Mouse (Mus musculus) adrenal gland, adult (tissue): ENCODE measurements at regions not wholly inside any gene's neighbourhood (a gene's known extent, or its start where the extent isn't known, plus 50 kb on each side); places are given as distances from the start of the nearest gene placed in this dataset.
"Not testable (repeated sequence)": the region's sequence is repeated elsewhere in the genome, so short reads cannot be mapped to it uniquely, and the experiment has no call there.

Experiments
- DNase-seq, 2 experiments: peaks; one replicate each; pipeline ENCODE4 v3.0.0; 2022 to 2023; ENCODE audit warnings: low spot score in 1 of 2; ENCODE audit not compliant: inconsistent age in 2 of 2

- no peak for DNase-seq
Observed at GRCm38 (mm10) chr2:114454901-114455300, 199.9 kb downstream of the Dph6 start.

DNA sequence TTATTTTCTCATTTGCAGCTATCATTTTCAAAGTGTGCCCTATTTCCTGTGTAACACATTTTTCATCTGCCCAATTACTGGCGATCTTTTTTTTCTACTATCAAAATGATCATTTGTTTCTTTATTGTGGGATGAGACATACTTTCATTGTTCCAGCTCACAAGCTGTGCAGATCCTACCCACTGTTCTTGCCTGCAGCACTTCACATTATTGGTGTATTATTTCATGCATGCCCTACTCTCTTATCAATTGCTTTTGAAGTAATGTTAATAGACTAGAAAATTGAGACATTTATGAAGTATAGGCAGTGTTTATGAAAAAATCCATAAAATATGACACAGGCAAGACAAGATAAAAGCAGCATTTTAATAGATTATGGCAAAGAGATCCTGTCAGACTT, 204.6 kb downstream of the Dph6 start:
- no peak for DNase-seq

- DNase-seq, result peak; percentile 73 to 85
Observed at GRCm38 (mm10) chr2:114443801-114444200, 211.0 kb downstream of the Dph6 start.

DNA sequence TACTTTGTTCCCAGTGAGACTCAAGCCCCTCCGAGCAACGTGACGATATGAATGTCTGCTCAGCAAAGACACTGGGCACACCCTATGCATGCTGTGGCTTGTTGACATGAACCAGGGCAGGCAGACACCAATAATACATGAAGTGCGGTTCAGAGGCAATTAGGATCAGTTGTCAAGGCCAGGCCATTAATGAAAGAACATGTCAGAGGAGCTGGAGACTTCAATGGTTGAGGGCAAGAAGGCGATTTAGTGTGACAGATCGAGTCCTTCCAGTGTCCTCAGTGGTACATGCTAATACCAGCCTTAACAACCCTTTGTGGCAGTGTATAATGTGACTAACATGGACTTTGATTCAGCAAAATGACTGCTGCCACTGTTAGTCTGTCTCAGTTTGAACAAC, 213.8 kb downstream of the Dph6 start:
- no peak for DNase-seq

- DNase-seq, result peak in 1 of 2 experiments; percentile 66
Observed at GRCm38 (mm10) chr2:114439668-114440067, 215.1 kb downstream of the Dph6 start.

GRCm38 (mm10) chr2:114438048-114438447, 216.7 kb downstream of the Dph6 start:
- DNase-seq, result no peak

DNA sequence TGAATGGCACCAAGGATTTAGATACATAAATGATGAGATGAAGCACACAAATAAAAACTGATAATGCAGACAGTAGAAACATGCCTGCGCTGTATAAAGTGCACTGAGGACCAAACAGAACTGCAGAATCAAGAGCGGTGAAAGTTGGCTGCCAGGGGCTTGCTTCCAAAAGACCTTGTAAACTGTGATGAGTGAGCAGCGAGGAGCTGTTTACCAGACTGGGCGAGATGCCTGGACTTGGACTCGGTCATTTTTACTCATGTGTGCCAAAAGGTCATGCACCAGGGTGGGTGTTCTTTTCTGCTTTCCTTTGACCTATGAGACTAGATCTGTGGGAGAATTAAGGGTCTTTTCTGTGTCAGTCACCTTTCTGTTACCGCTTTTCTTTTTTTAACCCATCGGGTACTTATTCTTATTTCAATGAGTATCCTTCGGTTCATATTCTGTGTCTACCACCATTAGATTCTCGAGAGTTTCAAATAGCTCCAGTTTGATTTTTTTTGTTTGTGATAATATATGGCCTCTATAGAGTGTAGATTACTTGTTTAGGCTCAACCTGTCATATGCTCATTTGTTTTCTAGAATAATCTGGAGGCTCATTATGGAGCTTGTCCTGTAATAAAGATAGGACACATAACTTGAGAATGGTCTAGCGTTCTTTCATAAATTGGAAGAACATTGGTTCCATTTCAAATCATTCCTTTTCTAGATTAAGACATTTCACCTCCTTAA, 226.3 kb upstream of the Zfp770 start:
- DNase-seq, result peak; percentile 47 to 80

GRCm38 (mm10) chr2:114419346-114419745, 218.1 kb upstream of the Zfp770 start:
- DNase-seq, result no peak

GRCm38 (mm10) chr2:114413013-114413412, 211.7 kb upstream of the Zfp770 start:
- DNase-seq, result no peak

GRCm38 (mm10) chr2:114411940-114412715, 210.9 kb upstream of the Zfp770 start:
- DNase-seq, result no peak

DNA sequence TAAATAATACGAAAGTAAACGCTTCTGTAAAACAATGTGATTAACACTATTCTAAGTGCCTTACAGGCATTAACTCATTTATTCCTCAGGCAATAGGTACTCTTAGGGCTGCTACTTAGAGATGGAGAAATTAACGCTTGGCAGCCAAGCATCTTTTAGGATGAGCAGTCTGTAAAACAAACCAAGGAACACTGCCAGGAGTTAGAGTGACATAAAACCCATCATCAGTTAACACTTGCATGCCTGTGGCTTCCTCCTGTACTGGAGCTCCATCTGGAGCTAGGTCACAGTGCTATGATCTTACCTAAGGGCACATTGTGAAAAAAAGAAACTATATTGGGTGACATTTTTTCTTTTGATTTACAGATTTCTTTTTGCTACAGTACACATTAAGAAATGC, 209.4 kb upstream of the Zfp770 start:
- DNase-seq, result no peak

GRCm38 (mm10) chr2:114409542-114409941, 208.3 kb upstream of the Zfp770 start:
- no peak for DNase-seq

GRCm38 (mm10) chr2:114407408-114407807, 206.1 kb upstream of the Zfp770 start:
- no peak for DNase-seq

DNA sequence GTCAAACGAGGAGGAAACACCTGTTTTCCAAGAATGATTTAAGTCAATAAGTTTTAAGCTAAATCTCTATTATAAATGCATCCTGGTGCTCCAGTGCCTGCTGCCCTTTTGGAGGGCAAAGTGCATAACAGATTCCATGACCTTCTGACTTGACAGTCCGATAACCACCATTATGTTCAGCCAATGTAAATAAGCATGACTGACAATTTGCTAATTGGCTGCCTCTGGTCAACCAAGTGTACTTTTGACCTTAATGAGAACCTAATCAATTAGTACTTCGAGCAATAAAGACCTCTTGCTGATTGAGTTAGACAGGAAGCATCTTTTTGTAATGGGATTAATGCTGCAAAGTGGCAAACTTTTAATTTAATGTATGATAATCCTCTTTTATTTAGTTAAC, 183.3 kb upstream of the Zfp770 start:
- no peak for DNase-seq

DNA sequence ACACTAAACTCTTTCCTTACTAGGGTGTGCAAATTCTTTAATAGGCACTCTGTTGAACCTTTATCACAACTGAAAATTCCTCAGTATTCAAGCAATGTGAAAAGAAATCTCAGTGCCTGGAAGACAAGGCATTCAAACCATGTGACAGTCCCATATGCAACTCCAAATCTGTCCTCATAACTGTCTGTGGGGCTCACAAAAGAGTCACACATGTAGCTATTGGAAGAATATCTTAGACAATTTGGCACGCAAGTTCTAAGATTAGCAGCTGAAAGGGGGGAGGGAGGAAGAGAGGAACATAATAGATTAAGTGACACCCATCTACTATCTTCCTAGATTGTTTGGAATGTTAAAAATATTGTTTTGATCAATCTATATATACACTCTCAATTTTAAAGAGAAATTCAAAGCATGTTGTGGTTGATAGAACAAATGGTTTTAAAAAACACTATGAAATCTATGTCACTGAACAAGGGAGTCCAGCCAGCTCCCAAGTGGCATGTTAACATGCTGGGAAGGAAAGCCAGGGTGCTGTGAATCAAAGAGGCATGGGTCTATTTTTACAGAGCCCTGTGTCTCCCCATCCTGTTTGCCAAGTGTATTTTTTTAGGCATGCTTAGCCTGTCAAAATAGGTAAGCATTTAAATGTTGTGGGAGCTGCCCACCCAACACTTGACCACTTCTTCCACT, 177.7 kb upstream of the Zfp770 start:
- no peak for DNase-seq

DNA sequence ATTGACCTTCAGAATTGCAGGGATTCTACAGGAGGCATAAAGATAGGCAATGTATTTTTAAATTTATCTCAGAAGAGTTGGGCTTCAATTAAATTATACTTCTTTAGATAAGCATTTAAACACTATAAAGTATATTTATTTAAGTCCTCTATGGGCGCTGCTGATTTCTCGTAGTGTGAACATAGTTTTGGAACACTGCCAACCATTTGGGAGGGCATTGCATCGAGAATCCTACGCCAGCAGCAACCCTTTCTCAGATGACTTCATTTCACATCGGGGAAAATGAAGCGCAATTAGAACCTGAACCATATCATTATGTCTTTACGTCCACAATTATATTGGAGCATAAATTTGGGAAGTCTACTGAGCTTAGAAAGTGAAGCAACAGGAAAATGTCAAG, 172.2 kb upstream of the Zfp770 start:
- no peak for DNase-seq

GRCm38 (mm10) chr2:114353876-114354275, 152.6 kb upstream of the Zfp770 start:
- not testable (repeated sequence) for DNase-seq

GRCm38 (mm10) chr2:114340578-114341293, 139.5 kb upstream of the Zfp770 start:
- DNase-seq, result peak; percentile 4 to 71

GRCm38 (mm10) chr2:114301746-114302145, 100.5 kb upstream of the Zfp770 start:
- DNase-seq, result no peak

DNA sequence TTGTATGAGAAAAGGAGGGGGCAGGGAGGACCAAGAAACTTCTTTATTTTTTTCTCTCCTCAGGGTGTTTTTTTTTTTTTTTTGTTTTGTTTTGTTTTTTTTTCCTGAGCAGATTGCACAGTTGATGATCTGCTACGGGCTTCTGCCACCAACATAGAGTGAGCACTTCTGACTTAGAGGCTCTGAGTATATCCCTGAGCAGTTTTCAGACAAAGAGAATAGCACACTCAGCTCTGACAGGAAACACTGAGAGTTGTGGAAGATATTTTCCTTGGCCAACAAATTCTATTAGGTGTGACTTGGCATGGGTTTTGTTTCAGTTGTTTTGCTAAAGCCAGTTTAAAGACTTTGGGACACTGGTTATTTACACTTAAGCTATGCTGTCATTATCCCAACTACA, 93.8 kb upstream of the Zfp770 start:
- DNase-seq, result no peak

- no peak for DNase-seq
Observed at GRCm38 (mm10) chr2:114291387-114291786, 90.1 kb upstream of the Zfp770 start.
